Mouse (Mus musculus) midbrain, embryonic 12.5 days (tissue): Measurements from ENCODE around the gene Eif4b. TPM values are rescaled to one million over a fixed set of nuclear protein-coding genes. Genes with fewer than 3 reads are reported as not detected.

Source experiments
- ATAC-seq: fragments of 200-750 bp; cut with Nextera tagmentation; 2 replicates; pipeline ENCODE4 v1.8.0; 2017; ENCODE audit warnings: low read depth, moderate TSS enrichment, moderate library complexity; ENCODE audit not compliant: low FRiP score
- H3K27ac ChIP-seq: fragments of 300-500 bp; sonication (generic); replicated peaks from 2 replicates; pipeline ENCODE4 v1.5.1; 2016; ENCODE audit warnings: mild to moderate bottlenecking
- H3K27me3 ChIP-seq: fragments of 300-500 bp; sonication (generic); 2 replicates; pipeline ENCODE4 v1.6.1; 2016; ENCODE audit warnings: mild to moderate bottlenecking
- H3K36me3 ChIP-seq: fragments of 300-500 bp; sonication (generic); 2 replicates; pipeline ENCODE4 v1.6.1; 2016
- H3K4me1 ChIP-seq: fragments of 300-500 bp; sonication (generic); 2 replicates; pipeline ENCODE4 v1.6.1; 2016
- H3K4me2 ChIP-seq: fragments of 300-500 bp; sonication (generic); replicated peaks from 2 replicates; pipeline ENCODE4 v1.6.1; 2016; ENCODE audit warnings: mild to moderate bottlenecking, moderate library complexity
- H3K4me3 ChIP-seq: fragments of 300-500 bp; sonication (generic); 2 replicates; pipeline ENCODE4 v1.5.1; 2016; ENCODE audit warnings: mild to moderate bottlenecking
- H3K9ac ChIP-seq: fragments of 300-500 bp; sonication (generic); replicated peaks from 2 replicates; pipeline ENCODE4 v1.6.1; 2016; ENCODE audit warnings: mild to moderate bottlenecking, moderate library complexity
- H3K9me3 ChIP-seq: fragments of 300-500 bp; sonication (generic); 2 replicates; pipeline ENCODE4 v1.6.1; 2016; ENCODE audit warnings: mild to moderate bottlenecking
- WGBS: fragments of 180-500 bp; shearing (Covaris S2); methylation state at CpG from one replicate; pipeline ENCODE4 v1.1.7; 2016; 5-methylcytosine and 5-hydroxymethylcytosine counted together
- polyA plus RNA-seq: library from polyadenylated mRNA; unstranded; fragments of >200 nt; fragmentation: Nextera tagmentation; extraction: Ambion mirVana; gene quantifications from 2 replicates; pipeline ENCODE4 v1.2.1, GENCODE M21; 2016

Eif4b gene
- polyA plus RNA-seq, 1 experiment from 2014 or later = 98.7 TPM

DNA sequence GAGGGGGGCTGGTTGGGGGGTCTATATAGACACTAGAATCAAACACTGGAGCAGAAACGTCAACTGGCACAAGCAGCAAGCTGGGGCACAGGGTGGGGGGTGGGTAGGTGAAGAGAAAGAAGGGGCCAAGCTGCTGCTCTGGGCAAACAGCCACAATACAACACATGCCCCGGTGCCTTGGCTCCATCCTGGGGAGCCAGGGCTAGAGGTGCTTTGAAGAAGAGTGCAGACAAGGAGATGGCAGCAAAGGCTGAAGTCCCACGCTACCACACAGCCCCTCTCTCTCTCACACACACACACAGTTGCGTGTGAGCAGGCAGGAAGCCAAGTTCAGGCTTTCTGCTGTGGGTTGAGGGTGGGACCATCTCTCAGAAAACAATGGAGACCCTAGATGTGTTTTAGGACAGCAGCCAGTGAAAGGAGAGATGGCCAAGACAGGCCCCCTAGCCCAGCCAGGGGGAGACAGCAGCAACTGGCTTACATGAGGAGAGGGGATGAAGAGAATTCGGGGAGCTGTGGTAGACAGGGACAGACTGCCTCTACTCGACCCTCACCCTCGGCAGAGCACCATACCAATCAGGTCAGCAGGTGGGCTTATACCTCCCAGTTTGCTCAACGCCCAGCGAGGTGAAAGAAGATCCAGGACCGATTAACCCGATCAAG lies 43.3 kb downstream of the Eif4b start:
- H3K4me3 ChIP-seq = no peak overlapping the region
- H3K9ac ChIP-seq = no peak overlapping the region
- no peak overlapping the region for H3K4me2 ChIP-seq
- H3K9me3 ChIP-seq = no peaks in the 10 kb centered on the region
- no peaks in the 10 kb centered on the region for H3K4me1 ChIP-seq
- no peak for ATAC-seq
- 79% methylated on average over 11 of the region's 11 CpGs for WGBS
- no peak overlapping the region for H3K27ac ChIP-seq
- H3K27me3 ChIP-seq = no peaks in the 10 kb centered on the region
- H3K36me3 ChIP-seq = peaks cover 64% of the 10 kb centered on the region

DNA sequence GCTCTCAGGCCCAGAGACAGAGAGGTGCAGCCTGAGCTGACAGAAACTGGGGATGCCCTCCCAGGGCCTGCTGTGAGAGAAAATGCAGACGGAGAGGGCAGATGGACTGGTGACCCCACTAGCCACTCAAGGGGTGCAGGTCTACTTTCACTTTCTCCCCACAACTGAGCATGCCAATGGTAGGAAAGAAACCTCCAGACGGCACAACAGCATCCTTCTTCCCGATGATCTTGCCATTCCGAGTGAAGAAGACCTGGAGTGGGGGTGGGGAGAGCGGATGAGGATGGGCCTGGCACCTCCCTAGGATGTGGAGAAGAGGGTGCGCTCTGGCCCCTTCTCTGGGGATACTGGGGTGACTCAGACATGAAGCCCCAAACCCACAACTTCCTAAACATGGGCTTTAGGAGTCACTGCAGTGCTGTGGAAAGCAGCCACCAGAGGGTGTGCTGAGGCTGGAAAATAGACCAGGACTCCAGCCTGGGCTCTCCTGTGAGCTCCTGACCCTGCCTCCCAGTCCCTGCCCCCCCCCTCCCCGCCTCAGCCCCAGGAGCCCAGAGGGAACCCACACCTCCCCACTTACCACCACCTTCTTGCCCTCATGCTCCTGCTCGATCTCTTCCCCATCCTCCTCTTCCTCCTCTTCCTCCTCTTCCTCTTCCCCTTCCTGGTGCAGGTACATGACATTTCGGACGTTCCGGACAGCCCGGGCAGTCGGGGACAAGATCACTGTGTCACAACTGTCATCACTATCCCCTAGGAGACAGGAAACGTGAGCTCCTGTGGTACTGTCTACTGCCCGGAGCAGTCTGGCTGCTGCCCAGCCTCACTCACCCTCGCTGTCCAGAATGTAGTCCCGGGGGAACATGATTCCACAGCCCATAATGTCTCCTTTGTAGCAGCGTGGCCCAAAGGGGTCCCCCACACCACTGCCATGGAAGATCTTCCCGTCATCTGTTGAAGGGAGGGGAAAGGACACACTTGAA lies 44.2 kb downstream of the Eif4b start:
- no peak for ATAC-seq
- Histone ChIP-seq H3K36me3 (peaks cover 71% of the 10 kb centered on the region), H3K9ac (no peak overlapping the region), H3K4me1 (no peaks in the 10 kb centered on the region), H3K4me2 (no peak overlapping the region), H3K4me3 (no peak overlapping the region), H3K27ac (no peak overlapping the region), H3K9me3 (no peaks in the 10 kb centered on the region), H3K27me3 (no peaks in the 10 kb centered on the region)
- WGBS = 78% methylated on average over 19 of the region's 19 CpGs

DNA sequence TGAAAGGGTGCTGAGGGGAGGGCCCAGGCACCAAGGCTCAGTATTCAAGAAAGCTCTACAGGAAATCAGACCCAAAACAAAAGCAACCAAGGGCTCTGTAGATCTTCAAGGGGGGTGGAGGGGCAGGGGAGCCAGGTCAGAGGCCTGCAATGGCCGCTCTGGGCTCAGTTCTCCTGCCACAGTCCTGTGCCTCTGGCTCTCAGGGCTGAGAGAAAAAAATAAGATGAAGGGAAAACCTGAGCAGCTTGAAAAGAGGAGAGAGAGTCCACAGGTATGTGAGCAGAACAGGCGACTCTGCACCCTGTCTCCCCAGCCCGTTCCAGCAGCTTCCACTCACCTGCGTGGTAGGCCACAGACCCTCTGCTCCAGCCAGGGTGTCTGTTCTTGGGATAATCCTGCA lies 45.0 kb downstream of the Eif4b start:
- no peak for ATAC-seq
- Histone ChIP-seq H3K9me3 (no peaks in the 10 kb centered on the region), H3K4me1 (no peaks in the 10 kb centered on the region), H3K36me3 (peaks cover 72% of the 10 kb centered on the region), H3K27ac (no peak overlapping the region), H3K27me3 (no peaks in the 10 kb centered on the region), H3K4me2 (no peak overlapping the region), H3K9ac (no peak overlapping the region), H3K4me3 (no peak overlapping the region)
- 82% methylated on average over 4 of the region's 4 CpGs for WGBS

DNA sequence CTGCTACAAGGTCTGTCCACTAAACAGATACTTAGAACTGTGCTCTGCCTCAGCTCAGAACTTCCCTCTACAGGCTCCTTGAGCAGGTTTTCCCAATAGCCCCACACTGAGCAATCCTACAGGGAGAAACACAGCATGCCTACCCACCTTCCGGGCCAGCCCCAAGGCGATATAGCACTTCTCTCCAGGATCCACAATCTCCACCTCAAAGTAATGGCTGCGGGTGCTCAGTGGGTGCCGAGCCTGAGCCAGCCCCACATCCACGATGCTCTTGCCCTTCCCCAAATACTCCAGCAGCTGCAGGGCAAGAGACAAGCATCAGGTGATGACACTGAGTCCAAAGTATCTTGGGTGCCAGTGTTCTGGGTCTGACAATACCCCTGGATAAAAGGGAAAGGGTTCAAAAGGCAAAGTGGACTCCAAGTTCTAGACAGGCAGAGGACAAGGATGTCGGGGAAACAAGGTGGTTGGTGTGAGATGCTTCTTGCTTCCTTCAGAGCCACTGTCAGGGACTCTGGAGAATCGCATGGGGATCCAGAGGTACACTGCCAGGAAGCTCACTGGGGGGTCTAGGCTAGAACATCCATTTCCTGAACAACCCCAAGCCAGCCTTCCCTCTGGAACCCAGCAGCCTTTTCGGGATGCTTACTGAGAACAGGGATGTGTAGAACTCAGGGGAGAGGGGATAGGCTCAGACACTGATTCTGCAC lies 45.7 kb downstream of the Eif4b start:
- no peaks in the 10 kb centered on the region for H3K4me1 ChIP-seq
- ATAC-seq = no peak
- no peak overlapping the region for H3K9ac ChIP-seq
- H3K27ac ChIP-seq = no peak overlapping the region
- no peaks in the 10 kb centered on the region for H3K9me3 ChIP-seq
- WGBS = 81% methylated on average over 8 of the region's 8 CpGs
- H3K27me3 ChIP-seq = no peaks in the 10 kb centered on the region
- H3K36me3 ChIP-seq = peaks cover 74% of the 10 kb centered on the region
- no peak overlapping the region for H3K4me2 ChIP-seq
- no peak overlapping the region for H3K4me3 ChIP-seq

DNA sequence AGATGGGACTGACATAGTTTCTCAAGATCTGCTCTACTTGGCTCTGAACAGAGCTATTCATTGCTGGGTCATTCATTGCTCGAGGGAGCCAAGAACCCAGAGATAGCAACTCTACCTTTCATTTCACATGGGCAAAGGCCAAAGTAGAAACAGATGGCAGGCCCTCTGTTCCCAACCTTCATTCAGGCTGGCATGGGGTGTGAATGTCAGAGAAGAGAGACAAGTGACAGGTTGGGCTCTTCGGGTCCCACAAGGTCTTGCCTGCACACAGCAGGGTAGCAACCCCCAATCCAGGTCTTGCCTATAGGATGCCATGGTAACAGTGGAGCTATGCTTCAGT lies 46.2 kb downstream of the Eif4b start:
- Histone ChIP-seq H3K4me2 (no peak overlapping the region), H3K4me3 (no peak overlapping the region), H3K36me3 (peaks cover 79% of the 10 kb centered on the region), H3K27me3 (no peaks in the 10 kb centered on the region), H3K27ac (no peak overlapping the region), H3K4me1 (no peaks in the 10 kb centered on the region), H3K9ac (no peak overlapping the region), H3K9me3 (no peaks in the 10 kb centered on the region)
- no peak for ATAC-seq
- WGBS = 69% methylated on average over 2 of the region's 2 CpGs

DNA sequence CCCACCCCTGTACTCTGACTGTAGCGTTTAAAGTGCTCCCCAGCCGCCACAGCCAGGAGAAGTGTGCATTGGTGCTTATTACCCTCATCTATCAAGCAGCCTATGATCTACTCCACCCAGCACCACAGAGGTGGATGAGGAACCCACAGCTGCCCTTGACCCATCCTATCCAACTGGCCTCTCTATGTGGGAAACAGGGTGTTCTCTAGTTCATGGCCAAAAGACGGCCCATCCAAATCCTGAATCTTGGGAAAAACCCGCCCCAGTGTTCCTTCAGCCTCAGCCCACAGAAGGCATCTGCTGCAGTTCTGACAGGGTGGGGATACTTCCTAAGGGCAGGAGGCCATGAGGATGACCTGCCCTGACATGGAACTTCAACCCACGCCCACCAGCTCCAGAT lies 47.0 kb downstream of the Eif4b start:
- H3K27ac ChIP-seq = no peak overlapping the region
- peaks cover 81% of the 10 kb centered on the region for H3K36me3 ChIP-seq
- no peak overlapping the region for H3K9ac ChIP-seq
- H3K4me3 ChIP-seq = no peak overlapping the region
- H3K9me3 ChIP-seq = no peaks in the 10 kb centered on the region
- WGBS = 91% methylated on average over 5 of the region's 5 CpGs
- no peak overlapping the region for H3K4me2 ChIP-seq
- H3K4me1 ChIP-seq = no peaks in the 10 kb centered on the region
- ATAC-seq = no peak
- no peaks in the 10 kb centered on the region for H3K27me3 ChIP-seq

DNA sequence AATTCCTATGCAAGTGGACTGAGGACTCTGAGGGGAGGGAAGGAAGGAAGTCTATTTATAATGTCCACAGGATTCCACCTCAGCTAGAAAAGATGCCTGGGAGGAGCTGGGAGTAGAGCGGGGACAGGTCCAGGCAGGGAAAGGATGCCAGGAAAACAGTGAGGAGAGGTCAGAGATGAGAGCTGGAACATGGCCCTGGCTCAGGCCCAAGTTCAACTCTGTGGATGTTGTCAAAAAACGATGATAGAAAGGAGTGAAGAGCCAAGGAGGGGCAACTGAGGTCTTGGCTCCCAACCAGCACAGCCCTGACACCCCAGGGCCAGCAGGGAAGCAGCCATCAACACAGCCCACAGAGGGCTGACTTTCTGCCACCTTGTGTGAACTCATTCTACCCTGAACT lies 52.7 kb downstream of the Eif4b start:
- 85% methylated on average over 2 of the region's 2 CpGs for WGBS
- Histone ChIP-seq H3K27me3 (no peaks in the 10 kb centered on the region), H3K4me2 (no peak overlapping the region), H3K9ac (no peak overlapping the region), H3K36me3 (peaks cover 78% of the 10 kb centered on the region), H3K27ac (no peak overlapping the region), H3K4me1 (no peaks in the 10 kb centered on the region), H3K9me3 (no peaks in the 10 kb centered on the region), H3K4me3 (no peak overlapping the region)
- ATAC-seq = no peak

DNA sequence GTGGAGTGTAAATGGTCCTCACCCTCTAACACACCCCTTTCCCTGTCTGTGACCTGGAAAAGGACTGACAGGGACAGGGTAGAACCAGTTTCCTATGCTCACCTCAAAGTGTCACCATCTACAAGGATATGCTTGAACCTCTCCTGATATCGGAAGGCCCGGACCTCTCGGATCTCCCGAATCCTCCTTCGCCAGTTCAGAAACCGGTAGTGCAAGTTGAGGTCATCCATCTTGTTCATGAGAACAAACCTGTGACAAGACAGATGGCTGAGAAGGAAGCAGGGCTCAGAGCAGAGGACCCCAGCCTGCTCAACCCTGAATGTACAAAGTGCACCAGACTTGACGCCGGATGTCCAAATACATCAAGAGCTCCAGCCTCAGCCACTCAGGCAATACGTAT lies 59.7 kb downstream of the Eif4b start:
- Histone ChIP-seq H3K36me3 (peaks cover 47% of the 10 kb centered on the region), H3K27me3 (no peaks in the 10 kb centered on the region), H3K9ac (no peak overlapping the region), H3K27ac (no peak overlapping the region), H3K4me2 (no peak overlapping the region), H3K4me1 (peaks cover 17% of the 10 kb centered on the region), H3K9me3 (no peaks in the 10 kb centered on the region), H3K4me3 (no peak overlapping the region)
- 91% methylated on average over 9 of the region's 9 CpGs for WGBS
- no peak for ATAC-seq

DNA sequence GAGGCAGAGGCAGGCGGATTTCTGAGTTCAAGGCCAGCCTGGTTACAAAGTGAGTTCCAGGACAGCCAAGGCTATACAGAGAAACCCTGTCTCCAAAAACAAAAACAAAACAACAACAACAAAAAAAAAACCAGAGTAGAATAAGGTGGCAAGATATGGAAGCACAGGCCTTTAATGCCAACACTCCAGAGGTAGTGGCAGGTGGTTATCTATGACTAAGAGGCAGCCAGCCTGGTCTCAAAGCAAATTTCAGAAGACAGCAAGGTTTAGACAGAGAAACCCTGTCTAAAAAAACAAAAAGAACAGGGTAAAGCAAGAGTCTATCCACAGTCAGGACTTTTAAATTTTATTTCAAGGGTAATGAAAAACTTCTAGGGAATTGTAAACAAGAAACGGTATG lies 61.1 kb downstream of the Eif4b start:
- Histone ChIP-seq H3K9me3 (no peaks in the 10 kb centered on the region), H3K4me1 (peaks cover 17% of the 10 kb centered on the region), H3K27me3 (no peaks in the 10 kb centered on the region), H3K4me2 (peak overlapping the region; percentile 72), H3K27ac (no peak overlapping the region), H3K9ac (no peak overlapping the region), H3K4me3 (peak overlapping the region; percentile 86), H3K36me3 (peaks cover 36% of the 10 kb centered on the region)
- 93% methylated on average over 2 of the region's 2 CpGs for WGBS
- no peak for ATAC-seq

DNA sequence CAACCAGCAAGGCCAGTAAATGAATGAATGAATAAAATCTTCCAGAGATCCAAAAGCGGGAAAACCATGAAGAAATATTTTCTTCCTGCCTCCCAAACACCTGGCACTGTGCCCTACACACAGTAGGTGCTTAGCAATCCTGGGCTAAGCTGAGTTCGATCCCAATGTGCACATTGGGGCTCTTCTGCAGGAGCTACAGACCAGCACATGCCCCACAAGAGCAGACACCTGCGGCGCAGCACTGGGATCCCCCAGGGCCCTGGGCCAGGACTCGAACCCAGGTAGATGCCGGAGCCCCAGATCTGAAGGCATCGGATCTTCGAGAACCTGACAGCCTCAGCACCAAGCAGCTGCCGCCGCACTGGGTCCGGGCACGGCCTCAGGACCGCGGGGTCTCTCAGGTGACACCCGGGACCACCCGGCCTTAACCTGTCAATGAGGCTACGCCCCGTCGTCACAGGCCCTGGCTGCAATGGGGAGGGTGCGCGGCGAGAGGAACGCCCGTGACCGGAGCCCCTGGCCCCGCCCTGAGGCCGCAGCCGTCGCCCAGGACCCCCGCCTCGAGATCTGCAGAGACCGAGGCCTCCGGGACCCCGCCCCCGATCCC lies 62.1 kb downstream of the Eif4b start:
- Histone ChIP-seq H3K9ac (peak overlapping the region; percentile 87), H3K27ac (peak overlapping the region; percentile 84), H3K4me2 (peak overlapping the region; percentile 72), H3K4me3 (peak overlapping the region; percentile 86), H3K36me3 (peaks cover 27% of the 10 kb centered on the region), H3K27me3 (no peaks in the 10 kb centered on the region), H3K4me1 (peaks cover 17% of the 10 kb centered on the region), H3K9me3 (no peaks in the 10 kb centered on the region)
- WGBS = 5% methylated on average over 26 of the region's 35 CpGs
- peak; percentile 84 for ATAC-seq

DNA sequence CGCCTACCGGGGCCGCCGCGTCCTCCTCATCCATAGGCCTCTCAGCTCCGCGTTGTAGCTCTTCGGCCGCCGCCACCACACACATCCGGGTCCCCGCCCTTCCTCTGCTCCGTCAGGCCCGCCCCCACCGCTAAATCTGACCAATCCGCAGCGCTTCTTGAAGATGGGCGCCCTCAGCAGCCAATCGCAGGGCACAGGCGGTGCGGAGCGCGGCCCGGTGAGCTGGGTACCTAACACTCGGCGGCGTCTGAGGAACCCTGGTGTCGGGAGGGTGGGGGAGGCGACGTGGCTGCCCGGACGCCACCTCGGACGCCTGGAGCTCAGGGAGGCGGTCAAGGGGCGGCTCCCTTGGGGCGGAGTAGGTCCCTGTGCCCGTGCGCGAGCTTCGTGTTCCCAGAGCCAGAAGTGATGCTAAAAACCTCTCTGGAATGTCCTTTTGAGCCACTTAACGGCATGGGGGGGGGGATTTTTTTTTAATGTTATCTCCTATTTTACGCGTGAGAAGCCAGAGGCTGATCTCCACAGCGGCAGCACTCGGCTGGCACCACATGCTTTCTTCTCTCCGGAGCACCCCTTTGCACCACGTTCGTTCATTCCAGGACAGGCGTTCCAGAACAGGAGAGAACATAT lies 62.7 kb downstream of the Eif4b start, which contains the start of gene Spryd3:
Gene Spryd3 (minus strand): TSS at position 106 of the 630 bp plus-strand sequence.
- no peaks in the 10 kb centered on the region for H3K27me3 ChIP-seq
- H3K27ac ChIP-seq = peak within 1 kb of the TSS; percentile 84
- no peaks in the 10 kb centered on the region for H3K9me3 ChIP-seq
- under 1% methylated on average over 50 of the region's 50 CpGs for WGBS
- peak within 1 kb of the TSS; percentile 86 for H3K4me3 ChIP-seq
- ATAC-seq = peak; percentile 100
- peak within 1 kb of the TSS; percentile 72 for H3K4me2 ChIP-seq
- H3K4me1 ChIP-seq = peaks cover 17% of the 10 kb centered on the region
- H3K36me3 ChIP-seq = peaks cover 21% of the 10 kb centered on the region
- H3K9ac ChIP-seq = peak within 1 kb of the TSS; percentile 87
